In the genomic region with DNA sequence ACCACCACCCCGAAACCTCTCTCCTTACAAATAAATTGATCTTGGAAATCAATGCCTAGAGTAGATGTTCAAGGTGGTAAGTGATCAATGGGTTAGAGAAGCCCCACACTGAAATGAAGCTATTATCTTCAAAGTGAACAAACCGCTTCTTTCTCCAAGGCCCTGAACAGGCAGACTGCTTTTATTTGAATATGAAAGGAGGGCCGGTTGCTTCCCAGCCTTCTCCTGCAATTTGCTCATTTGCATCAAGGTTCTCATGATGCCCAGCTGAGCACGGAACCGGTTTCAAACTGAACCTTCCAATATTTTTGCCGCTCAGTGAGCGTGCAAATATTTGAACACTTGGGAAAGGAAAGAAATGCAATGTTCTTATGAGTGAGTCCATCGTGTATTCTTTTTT, we compare ENCODE assay signal across 27 mouse cellular contexts.
DNase-seq lines count a peak whose midpoint lies in the region; ATAC-seq and TF ChIP-seq lines count a peak whose summit lies in the region.
"Had no signal": no experiment of that assay in that cellular context is flagged by ENCODE, and none has a peak within 500 bp of the region (broad histone marks: within the 10 kb centered on the region; RNA-seq: fewer than 3 reads in every experiment).

No protein-coding gene starts in this region.

- peaks cover 31% of the 10 kb centered on the region for H3K4me1 ChIP-seq in hindbrain, embryonic 10.5 days (replicated peaks)
- peaks cover 13% of the 10 kb centered on the region for H3K4me1 ChIP-seq in hindbrain, embryonic 12.5 days
- H3K4me1 ChIP-seq in midbrain, embryonic 11.5 days (ENCODE audit: control insufficient read depth, insufficient read depth, low read length), result peaks cover 9% of the 10 kb centered on the region
- peaks cover 43% of the 10 kb centered on the region for H3K4me1 ChIP-seq in midbrain, embryonic 10.5 days
- no peaks in the 10 kb centered on the region for H3K4me1 ChIP-seq in liver, postnatal 0 days (ENCODE audit: insufficient read depth)
- H3K4me1 ChIP-seq: heart, embryonic 15.5 days had no signal

- TF ChIP-seq EP300 in liver, postnatal 0 days (IDR thresholded peaks at IDR 0.05; ENCODE audit: low read depth), result no peak

- TF ChIP-seq CTCF in liver, postnatal 0 days (IDR thresholded peaks at IDR 0.05; ENCODE audit: low read depth), result no peak

- no peak for ATAC-seq in hindbrain, embryonic 12.5 days (ENCODE audit: low FRiP score)
- ATAC-seq in midbrain, embryonic 11.5 days (ENCODE audit: low FRiP score), result no peak
- no peak for ATAC-seq in liver, postnatal 0 days
- ATAC-seq: forebrain, embryonic 13.5 days; inflammation-experienced regulatory T-cells, adult 6 months; intestine, embryonic 16.5 days had no signal

- H3K36me3 ChIP-seq in hindbrain, embryonic 10.5 days, result no peaks in the 10 kb centered on the region
- H3K36me3 ChIP-seq in hindbrain, embryonic 12.5 days, result no peaks in the 10 kb centered on the region
- H3K36me3 ChIP-seq in midbrain, embryonic 11.5 days (ENCODE audit: control insufficient read depth, insufficient read depth, low read length), result no peaks in the 10 kb centered on the region
- no peaks in the 10 kb centered on the region for H3K36me3 ChIP-seq in midbrain, embryonic 10.5 days
- H3K36me3 ChIP-seq in liver, postnatal 0 days (replicated peaks; ENCODE audit: insufficient read depth, low read length), result no peaks in the 10 kb centered on the region
- H3K36me3 ChIP-seq: forebrain, embryonic 10.5 days; heart, embryonic 12.5 days; heart, embryonic 15.5 days; hindbrain, embryonic 13.5 days had no signal

- H3K9ac ChIP-seq in hindbrain, embryonic 12.5 days, result no peak overlapping the region
- H3K9ac ChIP-seq in midbrain, embryonic 11.5 days (ENCODE audit: low read length), result no peak overlapping the region
- no peak overlapping the region for H3K9ac ChIP-seq in liver, postnatal 0 days (replicated peaks)
- H3K9ac ChIP-seq: forebrain, embryonic 13.5 days; heart, embryonic 12.5 days; heart, embryonic 15.5 days; hindbrain, embryonic 13.5 days had no signal

- no peak for DNase-seq in hindbrain, embryonic 10.5 days (ENCODE audit: low spot score)
- DNase-seq in midbrain, embryonic 11.5 days (ENCODE audit: low spot score, missing footprints), result peak; percentile 68
- no peak for DNase-seq in midbrain, embryonic 10.5 days (ENCODE audit: low spot score)
- DNase-seq in ES-CJ7 (ENCODE audit: low read depth, low spot score) (peak; percentile 64), R1 (ENCODE audit: low read depth, low spot score) (peak; percentile 66)
- no peak for DNase-seq in urinary bladder, adult 18-20 months (ENCODE audit: low spot score in 2 of 2)
- DNase-seq in liver, postnatal 0 days, result no peak
- DNase-seq: adrenal gland, adult 2 months; adrenal gland, postnatal 14 days; B cell, adult 2 months; cerebellum, adult 11-12 months; cerebellum, adult 8-10 months; cerebellum, postnatal 10 days; gastrocnemius, postnatal 25 days; heart, adult 18-20 months; heart, postnatal 10 days; heart, postnatal 36 days had no signal

- no peaks in the 10 kb centered on the region for H3K27me3 ChIP-seq in hindbrain, embryonic 10.5 days (ENCODE audit: insufficient read depth, poor library complexity, severe bottlenecking)
- H3K27me3 ChIP-seq in hindbrain, embryonic 12.5 days, result no peaks in the 10 kb centered on the region
- H3K27me3 ChIP-seq in midbrain, embryonic 11.5 days (ENCODE audit: control insufficient read depth, insufficient read depth, low read length), result no peaks in the 10 kb centered on the region
- no peaks in the 10 kb centered on the region for H3K27me3 ChIP-seq in midbrain, embryonic 10.5 days (ENCODE audit: low read depth, poor library complexity, severe bottlenecking)
- H3K27me3 ChIP-seq in liver, postnatal 0 days (ENCODE audit: insufficient read depth, low read length), result no peaks in the 10 kb centered on the region
- H3K27me3 ChIP-seq: CH12.LX; forebrain, embryonic 13.5 days; heart, embryonic 12.5 days; heart, embryonic 15.5 days; hindbrain, embryonic 13.5 days had no signal

- no peak overlapping the region for H3K4me2 ChIP-seq in hindbrain, embryonic 12.5 days (replicated peaks)
- no peak overlapping the region for H3K4me2 ChIP-seq in midbrain, embryonic 11.5 days
- H3K4me2 ChIP-seq in liver, postnatal 0 days (ENCODE audit: low read depth, low read length), result no peak overlapping the region
- H3K4me2 ChIP-seq: forebrain, embryonic 13.5 days; heart, embryonic 12.5 days; heart, embryonic 15.5 days; hindbrain, embryonic 13.5 days had no signal

- H3K4me3 ChIP-seq in hindbrain, embryonic 10.5 days, result no peak overlapping the region
- H3K4me3 ChIP-seq in hindbrain, embryonic 12.5 days, result no peak overlapping the region
- no peak overlapping the region for H3K4me3 ChIP-seq in midbrain, embryonic 11.5 days (ENCODE audit: low read depth, low read length)
- H3K4me3 ChIP-seq in midbrain, embryonic 10.5 days, result no peak overlapping the region
- H3K4me3 ChIP-seq in liver, postnatal 0 days (ENCODE audit: low read depth, low read length), result no peak overlapping the region
- H3K4me3 ChIP-seq: forebrain, embryonic 10.5 days; forebrain, embryonic 13.5 days; heart, embryonic 12.5 days; heart, embryonic 15.5 days; hindbrain, embryonic 13.5 days had no signal

- H3K27ac ChIP-seq in hindbrain, embryonic 10.5 days, result 0 out of 2 replicates have a peak overlapping the region, but pooled peaks have one; percentile 23
- H3K27ac ChIP-seq in hindbrain, embryonic 12.5 days, result no peak overlapping the region
- no peak overlapping the region for H3K27ac ChIP-seq in midbrain, embryonic 11.5 days (ENCODE audit: low read depth, low read length)
- H3K27ac ChIP-seq in midbrain, embryonic 10.5 days (replicated peaks), result no peak overlapping the region
- no peak overlapping the region for H3K27ac ChIP-seq in liver, postnatal 0 days (ENCODE audit: low read depth)
- H3K27ac ChIP-seq: forebrain, embryonic 10.5 days; forebrain, embryonic 13.5 days; heart, embryonic 15.5 days; hindbrain, postnatal 0 days had no signal

- H3K9me3 ChIP-seq in hindbrain, embryonic 10.5 days, result no peaks in the 10 kb centered on the region
- H3K9me3 ChIP-seq in hindbrain, embryonic 12.5 days (replicated peaks), result no peaks in the 10 kb centered on the region
- no peaks in the 10 kb centered on the region for H3K9me3 ChIP-seq in midbrain, embryonic 11.5 days (ENCODE audit: control insufficient read depth, low read length)
- H3K9me3 ChIP-seq in midbrain, embryonic 10.5 days (replicated peaks), result no peaks in the 10 kb centered on the region
- no peaks in the 10 kb centered on the region for H3K9me3 ChIP-seq in liver, postnatal 0 days (ENCODE audit: low read length)
- H3K9me3 ChIP-seq: forebrain, embryonic 10.5 days; forebrain, embryonic 13.5 days; heart, embryonic 12.5 days; heart, embryonic 15.5 days; hindbrain, embryonic 13.5 days had no signal

- 32% methylated on average over 8 of the region's 8 CpGs for WGBS in hindbrain, embryonic 10.5 days
- 26% methylated on average over 8 of the region's 8 CpGs for WGBS in hindbrain, embryonic 12.5 days
- WGBS in midbrain, embryonic 11.5 days, result 34% methylated on average over 8 of the region's 8 CpGs
- WGBS in midbrain, embryonic 10.5 days, result 39% methylated on average over 8 of the region's 8 CpGs
- WGBS in liver, postnatal 0 days (ENCODE audit: insufficient replicate concordance), result 67% methylated on average over 8 of the region's 8 CpGs

Comparison
In these comparisons a context has a peak if more than half of its experiments do, and no peak if none do; other contexts are left out.
1. DNase-seq: peak in midbrain, embryonic 11.5 days (single experiment), ES-CJ7 (single experiment) and R1 (single experiment); none in hindbrain, embryonic 10.5 days (single experiment), midbrain, embryonic 10.5 days (single experiment), urinary bladder, adult 18-20 months (0 of 2) and liver, postnatal 0 days (single experiment).